8 mouse cellular contexts compared by ENCODE assay signal in genomic region chr16:92499324-92499723, GRCm38 (mm10). TPM values are rescaled to one million over a fixed set of nuclear protein-coding genes. Genes with fewer than 3 reads are reported as not detected.
A peak's percentile ranks its signal among the peaks of the same experiment; 100 is the strongest.
DNase-seq lines count a peak whose midpoint lies in the region; ATAC-seq lines count a peak whose summit lies in the region.

No protein-coding gene starts in this region.

- WGBS in heart, embryonic 10.5 days = 14% methylated on average over 15 of the region's 15 CpGs
- 15% methylated on average over 15 of the region's 15 CpGs for WGBS in embryonic facial prominence, embryonic 11.5 days
- WGBS in intestine, embryonic 14.5 days = 21% methylated on average over 15 of the region's 15 CpGs
- 18% methylated on average over 15 of the region's 15 CpGs for WGBS in midbrain, embryonic 15.5 days

- H3K4me1 ChIP-seq in heart, embryonic 10.5 days = peaks cover 18% of the 10 kb centered on the region
- H3K4me1 ChIP-seq in embryonic facial prominence, embryonic 11.5 days (ENCODE audit: control insufficient read depth, insufficient read depth, low read length) = no peaks in the 10 kb centered on the region; the same call in 1 of the 2 replicates
- H3K4me1 ChIP-seq in intestine, embryonic 14.5 days (replicated peaks; ENCODE audit: control insufficient read depth, insufficient read depth, low read length) = peaks cover 9% of the 10 kb centered on the region
- H3K4me1 ChIP-seq in midbrain, embryonic 15.5 days = peaks cover 13% of the 10 kb centered on the region

- H3K9me3 ChIP-seq in heart, embryonic 10.5 days = no peaks in the 10 kb centered on the region
- H3K9me3 ChIP-seq in embryonic facial prominence, embryonic 11.5 days (replicated peaks; ENCODE audit: control insufficient read depth, low read length) = no peaks in the 10 kb centered on the region
- H3K9me3 ChIP-seq in intestine, embryonic 14.5 days (ENCODE audit: control insufficient read depth, low read length) = no peaks in the 10 kb centered on the region
- no peaks in the 10 kb centered on the region for H3K9me3 ChIP-seq in midbrain, embryonic 15.5 days

- peak overlapping the region; percentile 68; the same call in 1 of the 2 replicates for H3K27ac ChIP-seq in heart, embryonic 10.5 days
- H3K27ac ChIP-seq in embryonic facial prominence, embryonic 11.5 days (replicated peaks; ENCODE audit: low read depth, low read length) = no peak overlapping the region
- no peak overlapping the region for H3K27ac ChIP-seq in intestine, embryonic 14.5 days (ENCODE audit: low read depth)
- H3K27ac ChIP-seq in midbrain, embryonic 15.5 days = no peak overlapping the region

- H3K9ac ChIP-seq in embryonic facial prominence, embryonic 11.5 days (replicated peaks; ENCODE audit: low read length) = no peak overlapping the region; the same call in 1 of the 2 replicates
- peak overlapping the region; percentile 50 for H3K9ac ChIP-seq in intestine, embryonic 14.5 days (ENCODE audit: low read length)
- H3K9ac ChIP-seq in midbrain, embryonic 15.5 days = peak overlapping the region; percentile 47; the same call in 1 of the 2 replicates

- peak overlapping the region; percentile 87 for H3K4me2 ChIP-seq in embryonic facial prominence, embryonic 11.5 days (ENCODE audit: low read depth, low read length)
- peak overlapping the region; percentile 87 for H3K4me2 ChIP-seq in intestine, embryonic 14.5 days (ENCODE audit: low read length)
- peak overlapping the region; percentile 90 for H3K4me2 ChIP-seq in midbrain, embryonic 15.5 days

- H3K4me3 ChIP-seq in heart, embryonic 10.5 days = peak overlapping the region; percentile 69
- H3K4me3 ChIP-seq in embryonic facial prominence, embryonic 11.5 days (ENCODE audit: low read depth, low read length) = peak overlapping the region; percentile 43
- peak overlapping the region; percentile 44 for H3K4me3 ChIP-seq in intestine, embryonic 14.5 days (ENCODE audit: low read depth, low read length)
- peak overlapping the region; percentile 48 for H3K4me3 ChIP-seq in midbrain, embryonic 15.5 days

- H3K27me3 ChIP-seq in heart, embryonic 10.5 days (ENCODE audit: insufficient read depth, poor library complexity, severe bottlenecking) = peaks cover 48% of the 10 kb centered on the region
- peaks cover 26% of the 10 kb centered on the region for H3K27me3 ChIP-seq in embryonic facial prominence, embryonic 11.5 days (ENCODE audit: control insufficient read depth, insufficient read depth, low read length)
- H3K27me3 ChIP-seq in intestine, embryonic 14.5 days (replicated peaks; ENCODE audit: control insufficient read depth, insufficient read depth, low read length) = peaks cover 33% of the 10 kb centered on the region
- H3K27me3 ChIP-seq in midbrain, embryonic 15.5 days (replicated peaks) = peaks cover 35% of the 10 kb centered on the region

- no peak for DNase-seq in heart, embryonic 10.5 days (ENCODE audit: low spot score)
- DNase-seq in heart, postnatal 14 days = no peak
- no peak for DNase-seq in embryonic facial prominence, embryonic 11.5 days (ENCODE audit: low spot score)
- DNase-seq in intestine, embryonic 14.5 days (ENCODE audit: low spot score) = no peak
- no peak for DNase-seq in cerebellum, adult 11-12 months
- no peak for DNase-seq in testis, postnatal 14 days (ENCODE audit: low spot score)
- no peak for DNase-seq in layer of hippocampus, postnatal 25 days (ENCODE audit: extremely low spot score in 1 of 2, low spot score in 1 of 2)

- intact Hi-C loops in heart, postnatal 14 days (cut with DNase I) = no loop called here

- no peaks in the 10 kb centered on the region for H3K36me3 ChIP-seq in heart, embryonic 10.5 days
- no peaks in the 10 kb centered on the region for H3K36me3 ChIP-seq in embryonic facial prominence, embryonic 11.5 days (replicated peaks; ENCODE audit: control insufficient read depth, insufficient read depth, low read depth, low read length)
- H3K36me3 ChIP-seq in intestine, embryonic 14.5 days (ENCODE audit: control insufficient read depth, insufficient read depth, low read length) = no peaks in the 10 kb centered on the region
- H3K36me3 ChIP-seq in midbrain, embryonic 15.5 days (replicated peaks) = no peaks in the 10 kb centered on the region

- no peak for ATAC-seq in embryonic facial prominence, embryonic 11.5 days (replicated peaks; ENCODE audit: insufficient number of reproducible peaks, low FRiP score, low TSS enrichment, low read depth)
- no peak for ATAC-seq in intestine, embryonic 14.5 days (replicated peaks; ENCODE audit: low FRiP score, low TSS enrichment, low read depth)
- ATAC-seq in midbrain, embryonic 15.5 days (replicated peaks) = no peak

RNA-seq across cellular contexts. Expression of gene Clic6, which starts 13.8 kb away (rescaled TPM):
- 3.1 and 4.2 TPM in 2 replicates for polyA plus RNA-seq in heart, embryonic 10.5 days (2016; fragmentation: Nextera tagmentation; extraction: Ambion mirVana)
- total RNA-seq in heart, postnatal 14 days (2021) = under 1 TPM; 0.07 to 0.93 TPM
- polyA plus RNA-seq in embryonic facial prominence, embryonic 11.5 days (2014; fragmentation: Nextera tagmentation; extraction: Ambion mirVana) = 1.2 and 1.9 TPM in 2 replicates
- 26.7 and 29.9 TPM in 2 replicates for polyA plus RNA-seq in intestine, embryonic 14.5 days (2014; fragmentation: Nextera tagmentation; extraction: Ambion mirVana)
- polyA plus RNA-seq in midbrain, embryonic 15.5 days (2015; fragmentation: Nextera tagmentation; extraction: Ambion mirVana) = 3.2 and 3.7 TPM in 2 replicates
- 1 to 10 TPM; 1.2 TPM for total RNA-seq in layer of hippocampus, postnatal 25 days (2021)

RNA-seq across cellular contexts. Expression of gene Rcan1, which starts 28.7 kb away (rescaled TPM):
- polyA plus RNA-seq in heart, embryonic 10.5 days (2016; fragmentation: Nextera tagmentation; extraction: Ambion mirVana) = 78.8 and 129 TPM in 2 replicates
- total RNA-seq in heart, postnatal 14 days (2021) = 10 to 100 TPM; 52.4 to 69.3 TPM
- 36.6 and 42.0 TPM in 2 replicates for polyA plus RNA-seq in embryonic facial prominence, embryonic 11.5 days (2014; fragmentation: Nextera tagmentation; extraction: Ambion mirVana)
- polyA plus RNA-seq in intestine, embryonic 14.5 days (2014; fragmentation: Nextera tagmentation; extraction: Ambion mirVana) = 24.2 and 25.3 TPM in 2 replicates
- 82.1 and 82.9 TPM in 2 replicates for polyA plus RNA-seq in midbrain, embryonic 15.5 days (2015; fragmentation: Nextera tagmentation; extraction: Ambion mirVana)
- total RNA-seq in layer of hippocampus, postnatal 25 days (2021) = 10 to 100 TPM; 40.2 to 44.9 TPM
